Mouse (Mus musculus): ENCODE results near the gene Fbxo24. TPM values are rescaled to one million over a fixed set of nuclear protein-coding genes. Genes with fewer than 3 reads are reported as not detected.

Gene Fbxo24
- polyA plus RNA-seq, 1 experiment from 2014 or later: 0.20 TPM

- peaks cover 2 to 8% of the 10 kb centered on the region in 2 experiments; a peak in 2 of 4 replicates for H3K4me1 ChIP-seq (ENCODE audit: control insufficient read depth in 2 of 2, insufficient read depth in 2 of 2, low read length in 2 of 2)
- H3K27me3 ChIP-seq (ENCODE audit: control insufficient read depth, insufficient read depth, low read length): peaks cover 9% of the 10 kb centered on the region; the same call in 1 of the 2 replicates
- no peaks in the 10 kb centered on the region for H3K36me3 ChIP-seq (ENCODE audit: control insufficient read depth, insufficient read depth, low read length)
- H3K4me2 ChIP-seq (ENCODE audit: low read length): no peak overlapping the region
- no peaks in the 10 kb centered on the region for H3K9me3 ChIP-seq (ENCODE audit: control insufficient read depth, low read length)
- H3K4me3 ChIP-seq (ENCODE audit: control insufficient read depth in 1 of 2, insufficient read depth in 1 of 2, low read depth in 1 of 2, low read length in 2 of 2): no peak overlapping the region
- ATAC-seq (ENCODE audit: insufficient number of reproducible peaks, insufficient read depth, low FRiP score, low read depth): no peak
- H3K27ac ChIP-seq (replicated peaks in 1 of 2; ENCODE audit: control insufficient read depth in 1 of 2, insufficient read depth in 1 of 2, low read depth in 2 of 2, low read length in 2 of 2): no peak overlapping the region
- WGBS: 40% methylated on average over 7 of the region's 7 CpGs
- no peak overlapping the region for H3K9ac ChIP-seq (ENCODE audit: low read length)
These were observed 58.6 kb downstream of the Fbxo24 start for GRCm38 (mm10) chr5:137570181-137570580.

GRCm38 (mm10) chr5:137569665-137570064 is 59.1 kb downstream of the Fbxo24 start, which contains the start of gene Tfr2:
TSS of gene Tfr2 (plus strand) at chr5:137569840.
- H3K27ac ChIP-seq (replicated peaks in 1 of 2; ENCODE audit: control insufficient read depth in 1 of 2, insufficient read depth in 1 of 2, low read depth in 2 of 2, low read length in 2 of 2): no peak within 1 kb of the TSS
- ATAC-seq (ENCODE audit: insufficient number of reproducible peaks, insufficient read depth, low FRiP score, low read depth): no peak

GRCm38 (mm10) chr5:137569031-137569430 is 59.8 kb downstream of the Fbxo24 start:
- Histone ChIP-seq H3K4me2 (ENCODE audit: low read length) (no peak overlapping the region), H3K9ac (ENCODE audit: low read length) (no peak overlapping the region), H3K36me3 (ENCODE audit: control insufficient read depth, insufficient read depth, low read length) (no peaks in the 10 kb centered on the region), H3K4me3 (ENCODE audit: control insufficient read depth in 1 of 2, insufficient read depth in 1 of 2, low read depth in 1 of 2, low read length in 2 of 2) (no peak overlapping the region), H3K27ac (replicated peaks in 1 of 2; ENCODE audit: control insufficient read depth in 1 of 2, insufficient read depth in 1 of 2, low read depth in 2 of 2, low read length in 2 of 2) (no peak overlapping the region), H3K9me3 (ENCODE audit: control insufficient read depth, low read length) (no peaks in the 10 kb centered on the region), H3K4me1 (ENCODE audit: control insufficient read depth in 2 of 2, insufficient read depth in 2 of 2, low read length in 2 of 2) (0 out of 4 replicates have a peak, but pooled peaks cover 0 to under 1% of the 10 kb centered on the region in 2 experiments), H3K27me3 (ENCODE audit: control insufficient read depth, insufficient read depth, low read length) (no peaks in the 10 kb centered on the region)
- 56% methylated on average over 12 of the region's 12 CpGs for WGBS
- ATAC-seq (ENCODE audit: insufficient number of reproducible peaks, insufficient read depth, low FRiP score, low read depth): no peak

More at GRCm38 (mm10) chr5:137569665-137570064, 59.1 kb downstream of the Fbxo24 start, which contains the start of gene Tfr2:
- Histone ChIP-seq H3K9me3 (ENCODE audit: control insufficient read depth, low read length) (no peaks in the 10 kb centered on the region), H3K4me3 (ENCODE audit: control insufficient read depth in 1 of 2, insufficient read depth in 1 of 2, low read depth in 1 of 2, low read length in 2 of 2) (no peak within 1 kb of the TSS), H3K4me1 (ENCODE audit: control insufficient read depth in 2 of 2, insufficient read depth in 2 of 2, low read length in 2 of 2) (peaks cover 2 to 6% of the 10 kb centered on the region in 2 experiments; a peak in 2 of 4 replicates), H3K27me3 (ENCODE audit: control insufficient read depth, insufficient read depth, low read length) (0 out of 2 replicates have a peak, but pooled peaks cover 6% of the 10 kb centered on the region), H3K9ac (ENCODE audit: low read length) (no peak within 1 kb of the TSS), H3K36me3 (ENCODE audit: control insufficient read depth, insufficient read depth, low read length) (no peaks in the 10 kb centered on the region), H3K4me2 (ENCODE audit: low read length) (no peak within 1 kb of the TSS)
- WGBS: 21% methylated on average over 9 of the region's 9 CpGs

GRCm38 (mm10) chr5:137568223-137568798 is 60.5 kb downstream of the Fbxo24 start:
- Histone ChIP-seq H3K9me3 (ENCODE audit: control insufficient read depth, low read length) (no peaks in the 10 kb centered on the region), H3K4me2 (ENCODE audit: low read length) (no peak overlapping the region), H3K27ac (replicated peaks in 1 of 2; ENCODE audit: control insufficient read depth in 1 of 2, insufficient read depth in 1 of 2, low read depth in 2 of 2, low read length in 2 of 2) (no peak overlapping the region), H3K9ac (ENCODE audit: low read length) (no peak overlapping the region), H3K36me3 (ENCODE audit: control insufficient read depth, insufficient read depth, low read length) (no peaks in the 10 kb centered on the region), H3K4me3 (ENCODE audit: control insufficient read depth in 1 of 2, insufficient read depth in 1 of 2, low read depth in 1 of 2, low read length in 2 of 2) (no peak overlapping the region), H3K27me3 (ENCODE audit: control insufficient read depth, insufficient read depth, low read length) (no peaks in the 10 kb centered on the region), H3K4me1 (ENCODE audit: control insufficient read depth in 2 of 2, insufficient read depth in 2 of 2, low read length in 2 of 2) (no peaks in the 10 kb centered on the region)
- ATAC-seq (ENCODE audit: insufficient number of reproducible peaks, insufficient read depth, low FRiP score, low read depth): no peak
- 74% methylated on average over 8 of the region's 8 CpGs for WGBS

GRCm38 (mm10) chr5:137566416-137566815 is 62.4 kb downstream of the Fbxo24 start:
- 91% methylated on average over 5 of the region's 5 CpGs for WGBS

GRCm38 (mm10) chr5:137565744-137566143 is 63.1 kb downstream of the Fbxo24 start:
- Histone ChIP-seq H3K27me3 (ENCODE audit: control insufficient read depth, insufficient read depth, low read length) (no peaks in the 10 kb centered on the region), H3K4me2 (ENCODE audit: low read length) (no peak overlapping the region), H3K4me1 (ENCODE audit: control insufficient read depth in 2 of 2, insufficient read depth in 2 of 2, low read length in 2 of 2) (no peaks in the 10 kb centered on the region), H3K4me3 (ENCODE audit: control insufficient read depth in 1 of 2, insufficient read depth in 1 of 2, low read depth in 1 of 2, low read length in 2 of 2) (no peak overlapping the region), H3K27ac (replicated peaks in 1 of 2; ENCODE audit: control insufficient read depth in 1 of 2, insufficient read depth in 1 of 2, low read depth in 2 of 2, low read length in 2 of 2) (no peak overlapping the region), H3K9me3 (ENCODE audit: control insufficient read depth, low read length) (no peaks in the 10 kb centered on the region), H3K9ac (ENCODE audit: low read length) (no peak overlapping the region), H3K36me3 (ENCODE audit: control insufficient read depth, insufficient read depth, low read length) (no peaks in the 10 kb centered on the region)
- 76% methylated on average over 6 of the region's 6 CpGs for WGBS
- no peak for ATAC-seq (ENCODE audit: insufficient number of reproducible peaks, insufficient read depth, low FRiP score, low read depth)

More at GRCm38 (mm10) chr5:137566416-137566815, 62.4 kb downstream of the Fbxo24 start:
- Histone ChIP-seq H3K27me3 (ENCODE audit: control insufficient read depth, insufficient read depth, low read length) (no peaks in the 10 kb centered on the region), H3K4me2 (ENCODE audit: low read length) (no peak overlapping the region), H3K9ac (ENCODE audit: low read length) (no peak overlapping the region), H3K27ac (replicated peaks in 1 of 2; ENCODE audit: control insufficient read depth in 1 of 2, insufficient read depth in 1 of 2, low read depth in 2 of 2, low read length in 2 of 2) (no peak overlapping the region), H3K36me3 (ENCODE audit: control insufficient read depth, insufficient read depth, low read length) (no peaks in the 10 kb centered on the region), H3K9me3 (ENCODE audit: control insufficient read depth, low read length) (no peaks in the 10 kb centered on the region), H3K4me3 (ENCODE audit: control insufficient read depth in 1 of 2, insufficient read depth in 1 of 2, low read depth in 1 of 2, low read length in 2 of 2) (no peak overlapping the region), H3K4me1 (ENCODE audit: control insufficient read depth in 2 of 2, insufficient read depth in 2 of 2, low read length in 2 of 2) (no peaks in the 10 kb centered on the region)
- no peak for ATAC-seq (ENCODE audit: insufficient number of reproducible peaks, insufficient read depth, low FRiP score, low read depth)

GRCm38 (mm10) chr5:137562965-137563364 is 65.8 kb downstream of the Fbxo24 start:
- Histone ChIP-seq H3K27ac (replicated peaks in 1 of 2; ENCODE audit: control insufficient read depth in 1 of 2, insufficient read depth in 1 of 2, low read depth in 2 of 2, low read length in 2 of 2) (no peak overlapping the region), H3K9me3 (ENCODE audit: control insufficient read depth, low read length) (no peaks in the 10 kb centered on the region), H3K9ac (ENCODE audit: low read length) (no peak overlapping the region), H3K4me3 (ENCODE audit: control insufficient read depth in 1 of 2, insufficient read depth in 1 of 2, low read depth in 1 of 2, low read length in 2 of 2) (no peak overlapping the region), H3K4me2 (ENCODE audit: low read length) (no peak overlapping the region), H3K27me3 (ENCODE audit: control insufficient read depth, insufficient read depth, low read length) (peaks cover 7% of the 10 kb centered on the region; the same call in 1 of the 2 replicates), H3K36me3 (ENCODE audit: control insufficient read depth, insufficient read depth, low read length) (no peaks in the 10 kb centered on the region), H3K4me1 (ENCODE audit: control insufficient read depth in 2 of 2, insufficient read depth in 2 of 2, low read length in 2 of 2) (no peaks in the 10 kb centered on the region)
- no peak for ATAC-seq (ENCODE audit: insufficient number of reproducible peaks, insufficient read depth, low FRiP score, low read depth)
- 55% methylated on average over 10 of the region's 10 CpGs for WGBS
